Mouse (Mus musculus) CH12.LX (cell line): ENCODE measurements around the gene Supt3.

Source experiments
- CTCF ChIP-seq, 2 experiments: IDR thresholded peaks in 1 of 2; conservative IDR thresholded peaks in 1 of 2; 2 replicates each; pipeline ENCODE4 v1.5.1; 2011 to 2012; ENCODE audit warnings: low read depth in 2 of 2, low read length in 2 of 2, improper control_type of control experiment in 1 of 2, inconsistent platforms in 1 of 2, mild to moderate bottlenecking in 1 of 2, moderate library complexity in 1 of 2
- ETS1 ChIP-seq: conservative IDR thresholded peaks from 2 replicates; pipeline ENCODE4 v1.6.1; 2012; ENCODE audit warnings: low read depth, mild to moderate bottlenecking, inconsistent platforms, low read length, improper control_type of control experiment, moderate library complexity
- GABPA ChIP-seq: IDR thresholded peaks from 2 replicates; pipeline ENCODE4 v1.6.1; 2012; ENCODE audit warnings: low read depth, low read length, improper control_type of control experiment, inconsistent platforms; ENCODE audit not compliant: insufficient replicate concordance
- MAX ChIP-seq: IDR thresholded peaks from 2 replicates; pipeline ENCODE4 v1.6.1; 2011; ENCODE audit warnings: low read length, improper control_type of control experiment
- MXI1 ChIP-seq: IDR thresholded peaks from 2 replicates; pipeline ENCODE4 v1.6.1; 2011; ENCODE audit warnings: mild to moderate bottlenecking, low read depth, low read length, improper control_type of control experiment
- NRF1 ChIP-seq: IDR thresholded peaks from 2 replicates; pipeline ENCODE4 v1.6.1; 2014; ENCODE audit warnings: low read depth, mild to moderate bottlenecking, inconsistent platforms, low read length, improper control_type of control experiment, moderate library complexity
- POLR2A ChIP-seq: IDR thresholded peaks from 2 replicates; pipeline ENCODE4 v1.6.1; 2011; ENCODE audit warnings: low read depth, mild to moderate bottlenecking, improper control_type of control experiment, low read length
- POLR2AphosphoS2 ChIP-seq: IDR thresholded peaks from 2 replicates; pipeline ENCODE4 v1.6.1; 2011; ENCODE audit warnings: low read depth, low read length, improper control_type of control experiment
- ZKSCAN1 ChIP-seq: IDR thresholded peaks from 2 replicates; pipeline ENCODE4 v1.6.1; 2012; ENCODE audit warnings: low read depth, inconsistent platforms, low read length, improper control_type of control experiment, borderline replicate concordance
- ZNF384 ChIP-seq: IDR thresholded peaks from 2 replicates; pipeline ENCODE4 v1.6.1; 2012; ENCODE audit warnings: low read depth, low read length, improper control_type of control experiment, inconsistent platforms

- TF ChIP-seq CTCF (conservative IDR thresholded peaks at IDR 0.05 in 1 of 2, IDR thresholded peaks at IDR 0.05 in 1 of 2; ENCODE audit: low read depth in 2 of 2, low read length in 2 of 2) (no peak), ZNF384 (no peak), GABPA (no peak), MXI1 (no peak), POLR2A (no peak), NRF1 (no peak), ETS1 (no peak), ZKSCAN1 (no peak), MAX (no peak), POLR2AphosphoS2 (no peak)
These were observed 269.6 kb downstream of the Supt3 start for GRCm38 (mm10) chr17:45046583-45046982.
